Mouse (Mus musculus) 3T3-L1 (cell line): ENCODE measurements around the gene Kif28.

Source experiments
- DNase-seq: peaks from one replicate; pipeline ENCODE4 v3.0.0-alpha.2; 2015; ENCODE audit warnings: low read depth, low spot score

The Kif28 gene

DNA sequence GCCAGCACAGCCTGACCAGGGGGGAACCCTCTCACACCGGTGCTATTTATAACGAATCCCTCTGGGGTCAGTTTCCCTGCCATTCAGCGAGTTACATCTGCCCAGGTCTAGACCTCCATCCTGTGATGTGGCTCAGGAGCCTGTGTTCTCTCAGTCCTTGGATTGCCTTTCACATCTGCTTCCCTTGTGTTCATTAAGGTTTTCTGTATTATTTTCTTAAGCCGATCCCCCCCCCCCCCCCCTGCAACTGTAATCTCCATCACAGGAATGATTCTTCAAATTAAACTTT lies 99.1 kb downstream of the Kif28 start:
- DNase-seq = no peak
